Mouse (Mus musculus) heart, postnatal 14 days (tissue): ENCODE results near the gene Atp6v0d1. TPM values are rescaled to one million over a fixed set of nuclear protein-coding genes. Genes with fewer than 3 reads are reported as not detected.
"Not testable (repeated sequence)": the region's sequence is repeated elsewhere in the genome, so short reads cannot be mapped to it uniquely, and the experiment has no call there.

ENCODE experiments used
- DNase-seq, 2 experiments: peaks; one replicate each; pipeline ENCODE4 v3.0.0; 2021 to 2022
- intact Hi-C: fragments of 180-260 bp; cut with DNase I; formaldehyde crosslinking; loops from one replicate; pipeline ENCODE4 v1.15.1; 2025
- long read RNA-seq, 2 experiments: library from polyadenylated mRNA; stranded (forward); transcript quantifications; one replicate each; pipeline ENCODE4 v2.0.0; 2021
- total RNA-seq, 2 experiments: library from RNA; stranded (reverse); gene quantifications; 2 replicates each; pipeline ENCODE4 v1.2.3; 2021

Atp6v0d1 gene
- 10 to 100 TPM; 57.2 to 57.8 TPM for total RNA-seq
- long read RNA-seq, experiment 1, transcript Atp6v0d1-201 (8 exons, 1,629 nt): major isoform, 66 of 69 reads
- long read RNA-seq, experiment 1, partial matches to known transcripts: 3 of 69 reads
- long read RNA-seq, experiment 1, other reads (novel, unspliced or antisense): 0 of 69 reads
- long read RNA-seq, experiment 2, transcript Atp6v0d1-201 (8 exons, 1,629 nt): major isoform, 51 of 55 reads
- long read RNA-seq, experiment 2, partial matches to known transcripts: 3 of 55 reads
- long read RNA-seq, experiment 2, other reads (novel, unspliced or antisense): 1 of 55 reads

DNA sequence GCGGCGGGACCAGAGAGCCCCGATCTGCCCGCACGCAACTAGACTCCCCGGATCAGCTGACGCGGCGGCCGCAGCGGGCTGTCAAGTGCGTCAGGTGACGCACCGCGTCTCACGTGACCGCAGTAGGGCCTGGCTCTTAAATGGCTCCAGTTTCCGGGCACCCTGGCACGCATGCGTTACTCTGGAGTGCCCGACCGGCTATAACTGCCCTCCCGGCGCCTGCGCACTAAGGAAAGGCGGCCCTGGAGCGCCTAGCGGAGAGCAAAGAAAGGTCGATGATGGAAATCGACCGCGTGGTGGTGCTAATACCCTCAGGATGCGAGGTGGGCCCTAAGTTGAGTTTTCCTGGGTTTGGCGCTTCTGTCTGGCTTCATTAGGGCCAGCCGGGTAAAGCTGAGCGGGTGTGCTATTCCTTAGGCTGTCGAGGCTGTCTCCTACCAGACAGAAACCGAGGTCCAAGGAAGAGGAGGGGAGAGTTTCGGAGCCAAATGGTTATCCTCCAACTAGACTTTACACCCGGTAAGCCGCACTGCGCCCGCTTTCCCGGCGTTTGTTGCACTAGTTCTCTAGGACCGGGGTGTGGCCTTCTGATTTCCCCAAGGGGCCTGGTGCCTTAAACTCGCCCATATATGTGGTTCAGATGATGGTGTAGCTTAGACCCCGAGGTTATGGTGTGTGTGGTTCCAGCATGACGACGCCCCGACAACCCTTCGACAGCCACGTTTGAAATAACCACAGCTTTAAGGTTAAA is at the start of gene Atp6v0d1:
Gene Atp6v0d1, minus strand, starts transcription at position 96 of the 751 bp plus-strand sequence.
- DNase-seq: peak; percentile 99
- intact Hi-C loops: loop anchor here (2.0 kb wide), 2 partner anchors 29 to 119 kb away; no protein-coding TSS in a partner anchor

DNA sequence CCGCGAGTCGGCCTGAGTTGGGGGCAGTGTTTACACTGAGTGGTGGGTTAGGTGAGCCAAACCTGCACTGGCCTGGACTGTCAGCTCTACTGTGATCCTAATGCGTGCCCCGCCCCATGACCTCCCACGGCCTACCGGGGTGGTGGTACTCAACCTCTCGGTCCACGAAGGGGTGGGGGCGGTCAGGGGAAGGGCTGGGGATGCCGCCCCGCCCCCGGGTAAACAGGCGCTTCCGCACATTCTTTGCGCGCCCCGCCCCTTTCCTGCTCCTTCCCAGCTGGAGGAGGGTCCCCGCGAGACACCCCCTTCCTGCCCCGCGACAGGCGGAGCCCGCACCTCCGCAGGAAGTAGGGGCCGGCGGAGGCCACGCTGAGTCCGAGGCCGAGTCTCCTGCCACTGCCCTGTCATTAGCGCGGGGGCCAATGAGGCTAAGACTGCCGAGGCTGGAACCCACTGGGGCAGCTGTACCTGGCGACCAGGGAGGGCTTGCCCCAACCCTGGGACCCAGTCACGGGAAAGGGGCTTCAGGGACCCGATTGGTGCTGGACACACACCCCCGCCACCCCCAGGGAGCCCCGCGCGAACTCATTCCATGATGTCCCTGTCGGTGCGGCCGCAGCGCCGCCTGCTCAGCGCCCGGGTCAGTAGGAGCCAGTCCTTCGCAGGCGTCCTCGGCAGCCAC is 48.1 kb upstream of the Atp6v0d1 start:
- intact Hi-C loops: no loop called here
- DNase-seq: peak; percentile 85 to 86

DNA sequence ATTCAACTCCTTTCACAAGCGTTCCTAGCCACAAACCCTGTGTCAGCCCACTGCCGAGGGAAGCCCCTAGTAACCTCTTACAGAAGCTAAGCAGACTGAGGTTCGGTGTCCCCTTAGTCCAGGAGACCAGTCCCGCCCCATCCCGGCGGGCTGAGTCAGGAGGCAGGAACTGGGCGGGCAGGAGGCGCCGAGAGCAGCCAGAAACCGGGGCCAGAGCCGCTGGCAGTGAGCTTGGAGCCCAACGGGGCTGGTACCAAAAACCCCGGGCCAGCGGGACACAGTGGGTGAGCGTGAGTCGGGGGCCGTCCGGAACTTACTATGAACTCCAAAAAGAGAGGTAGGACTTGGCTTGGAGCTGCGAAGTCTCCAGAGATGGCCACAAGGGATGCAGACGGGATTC is 47.2 kb upstream of the Atp6v0d1 start:
- intact Hi-C loops: no loop called here
- DNase-seq: peak; percentile 69 to 73

DNA sequence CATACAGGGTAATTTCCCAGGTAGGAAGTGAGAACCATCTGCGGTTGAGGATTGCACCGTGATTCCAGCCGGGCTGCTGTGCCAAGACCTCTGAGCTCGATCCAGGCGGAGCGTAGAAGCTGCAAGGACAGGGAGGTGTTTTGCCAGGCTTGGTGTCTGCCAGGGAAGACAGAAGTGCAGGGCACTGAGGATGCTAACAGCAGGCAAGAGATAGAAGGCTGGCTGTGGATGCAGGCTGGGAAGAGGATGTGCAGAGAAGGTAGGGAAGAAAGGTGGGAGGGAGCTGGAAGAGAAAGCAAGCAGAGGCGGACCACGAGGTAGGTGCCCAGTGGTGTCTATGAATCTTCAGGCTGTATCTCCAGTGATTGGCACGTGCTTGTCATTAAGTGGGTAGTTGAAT is 46.0 kb upstream of the Atp6v0d1 start:
- intact Hi-C loops: no loop called here
- DNase-seq: no peak

DNA sequence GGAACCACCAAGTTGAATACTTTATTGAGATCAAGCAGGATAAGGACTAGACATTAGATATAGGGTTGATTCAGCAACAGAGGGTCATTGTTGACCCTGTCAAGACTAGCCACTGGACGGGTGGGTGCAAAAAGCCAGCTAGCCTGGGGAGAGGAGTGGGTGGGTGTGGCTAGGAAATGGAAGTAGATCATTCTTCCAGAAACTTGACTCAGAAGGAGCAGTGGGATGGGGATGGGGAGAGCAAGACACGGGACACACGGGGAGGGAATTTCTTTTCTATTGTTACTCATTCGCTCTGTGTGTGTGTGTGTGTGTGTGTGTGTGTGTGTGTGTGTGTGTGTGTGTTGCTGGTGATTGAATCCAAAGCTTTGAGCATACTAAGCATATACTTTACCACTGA is 43.9 kb upstream of the Atp6v0d1 start:
- intact Hi-C loops: no loop called here
- DNase-seq: no peak

DNA sequence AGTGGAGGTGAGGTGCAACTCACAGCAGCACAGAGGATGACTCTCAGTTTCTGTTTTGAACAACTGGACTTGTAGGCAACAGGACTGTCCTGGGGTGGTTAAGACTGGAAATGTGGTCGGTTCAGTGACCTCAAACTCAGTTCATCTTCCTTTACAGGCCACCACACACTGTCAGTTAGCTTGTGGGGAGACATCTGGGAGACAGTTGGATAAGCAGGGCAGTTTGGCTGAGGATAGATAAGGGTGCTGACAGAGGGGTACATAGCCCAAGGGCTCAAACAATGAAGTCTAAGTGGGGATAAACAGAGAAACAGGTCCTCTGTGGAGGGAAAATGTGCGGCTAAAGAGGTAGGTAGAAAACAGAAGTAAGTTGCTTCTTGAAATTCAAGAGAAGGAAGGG is 43.5 kb upstream of the Atp6v0d1 start:
- intact Hi-C loops: no loop called here
- no peak for DNase-seq

DNA sequence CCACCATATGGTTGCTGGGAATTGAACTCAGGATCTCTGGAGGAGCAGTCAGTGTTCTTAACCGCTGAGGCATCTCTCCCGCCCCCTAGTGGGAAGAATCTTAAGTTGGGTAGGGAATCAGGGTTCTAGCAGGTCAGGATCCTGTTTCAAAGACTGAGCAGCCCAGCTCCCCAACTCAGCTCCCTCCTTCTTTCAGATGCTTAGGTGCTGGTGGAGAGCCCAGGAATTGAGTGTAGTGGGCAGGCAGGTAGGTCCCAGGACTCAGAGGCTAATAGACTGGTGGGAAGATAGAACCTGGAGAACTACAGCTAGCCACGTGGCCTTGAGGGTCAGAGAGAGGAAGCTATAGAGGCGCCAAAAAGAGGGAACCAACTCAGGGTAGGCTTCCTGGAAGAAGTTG is 41.8 kb upstream of the Atp6v0d1 start:
- no peak for DNase-seq
- intact Hi-C loops: no loop called here

DNA sequence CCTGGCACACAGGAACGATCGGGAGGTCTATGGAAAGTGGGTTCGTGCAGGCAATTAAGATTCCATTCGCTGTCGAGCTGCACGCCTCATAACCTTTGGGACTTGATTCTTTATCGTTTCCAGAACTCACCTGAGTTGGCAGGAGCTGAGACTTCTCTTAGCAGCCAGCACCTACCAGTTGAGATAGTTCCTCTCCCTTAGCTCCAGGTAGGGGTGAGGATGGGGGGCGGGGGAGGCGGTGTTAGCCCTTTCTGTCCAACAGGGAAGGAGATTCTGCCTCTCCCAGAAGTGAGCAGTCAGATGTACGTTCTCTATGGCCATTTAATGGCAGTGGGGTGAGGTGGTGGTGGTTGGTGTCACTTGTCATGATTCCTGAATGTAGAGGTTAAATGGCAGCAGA is 41.2 kb upstream of the Atp6v0d1 start:
- no peak for DNase-seq
- intact Hi-C loops: no loop called here

DNA sequence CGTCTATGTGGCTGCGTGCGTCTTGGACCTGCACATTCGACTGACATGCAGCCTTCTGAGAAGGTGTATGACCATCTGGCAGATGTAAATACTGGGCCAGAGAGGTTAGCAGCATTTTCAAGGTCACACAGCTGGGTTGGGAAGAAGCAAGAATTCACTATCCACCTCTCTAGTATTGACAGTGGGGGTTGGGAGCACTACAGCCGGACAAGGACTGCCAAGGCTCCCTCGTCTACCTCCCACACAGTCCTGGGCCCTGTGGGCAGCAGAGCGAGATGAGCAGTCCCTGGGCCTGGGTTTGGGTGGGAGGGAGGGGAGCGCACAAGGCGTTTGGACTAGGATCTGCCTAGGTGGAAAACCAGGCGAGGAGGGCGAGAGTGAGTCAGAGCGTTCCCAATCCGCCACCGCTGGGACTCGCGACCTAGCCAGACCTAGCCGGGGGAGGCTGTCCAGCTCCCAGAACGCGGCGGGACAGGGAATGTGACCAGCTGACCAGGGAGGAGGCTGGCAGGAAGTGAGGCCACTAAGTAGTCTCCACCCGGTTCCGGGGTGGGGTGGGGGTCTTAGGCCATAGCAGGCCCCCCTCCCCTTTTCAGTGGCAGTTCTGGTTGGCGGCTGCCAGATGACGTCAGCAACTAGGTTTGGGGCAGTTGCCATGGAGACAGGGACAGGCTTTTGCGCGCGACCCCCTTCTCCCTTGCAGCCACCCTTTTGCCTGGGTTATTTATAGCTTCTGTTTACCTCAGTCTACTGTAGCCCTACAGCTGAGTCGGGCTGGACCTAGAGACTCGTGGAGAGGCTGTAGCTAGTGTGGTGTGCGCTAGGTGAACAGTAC is 40.6 kb upstream of the Atp6v0d1 start:
- intact Hi-C loops: no loop called here
- DNase-seq: peak; percentile 86 to 87

DNA sequence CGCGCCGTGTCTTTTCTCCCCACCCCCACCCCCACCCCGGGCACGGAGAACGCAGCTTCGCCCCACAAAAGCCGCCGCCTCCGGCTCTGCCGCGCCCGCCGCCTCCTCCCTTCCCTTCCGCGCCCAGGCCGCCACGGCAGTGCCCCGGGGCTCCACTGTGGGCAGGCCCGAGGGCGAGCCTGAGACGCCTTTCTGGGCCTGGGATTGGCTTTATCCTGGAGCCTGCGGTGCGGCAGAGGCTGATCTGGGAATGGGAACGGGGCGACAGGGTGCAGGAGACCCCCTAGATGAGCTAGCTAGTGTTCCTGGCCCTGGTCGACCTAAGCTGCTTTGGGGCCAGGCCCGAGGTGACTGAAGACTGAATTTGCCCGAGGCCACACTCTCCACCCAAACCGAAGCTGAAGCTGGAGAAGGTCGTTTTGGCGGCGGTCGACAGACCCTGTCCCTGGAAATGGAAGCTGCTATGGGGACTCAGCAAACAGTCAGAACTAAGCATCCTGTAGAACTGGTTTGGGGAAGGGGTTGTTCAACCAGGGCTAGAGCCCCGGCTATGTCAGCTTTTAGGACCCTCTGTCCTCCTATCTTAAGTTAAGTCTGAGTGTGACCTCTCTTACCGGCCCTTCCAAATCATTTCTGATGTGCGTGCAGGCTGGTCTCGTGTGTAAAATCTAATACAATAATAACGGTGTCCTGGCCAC is 39.8 kb upstream of the Atp6v0d1 start:
- peak in 1 of 2 experiments; percentile 64 for DNase-seq
- intact Hi-C loops: no loop called here

DNA sequence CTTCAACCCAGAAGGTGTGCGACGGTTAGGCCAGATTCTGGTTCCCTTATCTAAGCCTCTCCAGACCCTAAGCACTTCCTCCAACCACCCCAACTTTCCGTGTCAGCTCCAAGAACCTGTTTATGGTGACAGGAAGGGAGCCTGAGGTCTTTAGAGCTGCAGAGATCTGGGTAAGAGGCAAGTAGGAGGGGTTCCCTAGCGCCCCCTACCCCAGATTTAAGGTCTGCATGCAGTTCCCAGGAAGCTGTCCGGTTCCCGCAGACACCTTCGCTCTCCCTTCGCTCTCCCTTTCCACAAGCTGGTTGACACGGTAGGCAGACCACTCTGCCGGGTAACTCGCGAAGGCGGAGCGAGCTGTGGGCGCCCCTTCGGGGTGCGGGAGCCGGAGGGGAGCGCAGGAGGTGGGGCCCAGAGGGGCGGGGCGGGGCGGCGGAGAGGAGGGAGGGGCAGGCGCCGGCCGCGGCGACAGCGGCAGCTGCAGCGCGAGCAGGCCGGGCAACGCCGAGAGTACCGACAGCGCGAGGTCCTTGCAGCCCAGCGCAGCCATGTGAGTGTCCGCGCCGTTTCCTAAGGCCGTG is 39.0 kb upstream of the Atp6v0d1 start, which contains the start of gene Ripor1:
Gene Ripor1, plus strand, starts transcription at position 452 of the 578 bp plus-strand sequence.
- DNase-seq: peak; percentile 83 to 86
- intact Hi-C loops: no loop called here

DNA sequence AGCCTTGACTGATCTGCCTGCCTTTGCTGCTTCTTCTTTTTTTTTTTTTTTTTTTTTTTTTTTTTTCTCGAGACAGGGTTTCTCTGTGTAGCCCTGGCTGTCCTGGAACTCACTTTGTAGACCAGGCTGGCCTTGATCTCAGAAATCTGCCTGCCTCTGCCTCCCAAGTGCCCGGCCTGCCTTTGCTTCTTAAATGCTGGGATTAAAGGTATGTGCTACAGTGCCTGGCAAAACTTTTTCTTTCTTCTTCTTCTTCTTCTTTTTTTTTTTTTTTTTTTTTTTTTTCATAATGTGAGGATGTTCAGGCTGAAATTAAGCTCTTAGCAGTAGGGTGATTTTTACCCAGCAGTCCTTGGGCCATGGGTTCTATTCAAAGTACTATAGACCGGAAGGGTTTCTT is 36.7 kb upstream of the Atp6v0d1 start:
- DNase-seq, intact Hi-C loops: not testable (repeated sequence)

DNA sequence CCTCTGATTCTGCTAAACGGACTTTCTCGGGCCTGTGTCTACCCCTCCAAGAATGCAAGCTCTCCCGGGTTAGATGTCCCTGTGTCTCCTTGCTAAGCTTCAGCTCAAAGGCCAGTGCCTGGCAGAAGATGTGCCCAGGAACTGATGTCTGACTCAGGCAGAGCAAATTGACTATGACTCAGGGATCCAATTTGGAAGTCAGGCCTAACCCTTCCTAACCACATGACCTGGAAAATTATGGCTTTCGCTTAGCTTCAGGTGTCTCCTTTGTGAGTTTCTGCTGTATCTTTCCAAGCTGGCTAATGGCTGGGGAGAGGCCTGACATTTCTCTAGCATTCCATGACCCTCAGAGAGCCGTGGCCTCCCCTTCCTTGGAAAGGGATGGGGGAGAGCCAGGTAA is 35.5 kb upstream of the Atp6v0d1 start:
- no peak for DNase-seq
- intact Hi-C loops: no loop called here

DNA sequence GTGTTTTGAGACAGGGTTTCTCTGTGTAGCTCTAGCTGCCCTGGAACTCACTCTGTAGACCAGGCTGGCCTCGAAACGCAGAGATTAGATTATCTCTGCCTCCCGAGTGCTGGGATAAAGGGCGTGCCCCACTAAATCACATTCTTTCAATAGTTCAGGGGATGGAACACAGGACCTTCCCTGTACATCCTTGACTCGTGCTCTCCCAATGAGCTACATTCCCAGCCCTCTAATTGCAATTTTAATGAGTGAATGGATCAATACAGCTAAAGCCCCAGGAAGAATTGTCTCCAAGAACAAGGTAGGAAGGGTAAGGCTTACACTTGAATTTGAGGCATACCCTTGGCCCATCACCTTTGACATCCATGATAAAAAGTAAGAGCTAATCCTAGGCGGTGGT is 32.9 kb upstream of the Atp6v0d1 start:
- intact Hi-C loops: no loop called here
- DNase-seq: no peak

DNA sequence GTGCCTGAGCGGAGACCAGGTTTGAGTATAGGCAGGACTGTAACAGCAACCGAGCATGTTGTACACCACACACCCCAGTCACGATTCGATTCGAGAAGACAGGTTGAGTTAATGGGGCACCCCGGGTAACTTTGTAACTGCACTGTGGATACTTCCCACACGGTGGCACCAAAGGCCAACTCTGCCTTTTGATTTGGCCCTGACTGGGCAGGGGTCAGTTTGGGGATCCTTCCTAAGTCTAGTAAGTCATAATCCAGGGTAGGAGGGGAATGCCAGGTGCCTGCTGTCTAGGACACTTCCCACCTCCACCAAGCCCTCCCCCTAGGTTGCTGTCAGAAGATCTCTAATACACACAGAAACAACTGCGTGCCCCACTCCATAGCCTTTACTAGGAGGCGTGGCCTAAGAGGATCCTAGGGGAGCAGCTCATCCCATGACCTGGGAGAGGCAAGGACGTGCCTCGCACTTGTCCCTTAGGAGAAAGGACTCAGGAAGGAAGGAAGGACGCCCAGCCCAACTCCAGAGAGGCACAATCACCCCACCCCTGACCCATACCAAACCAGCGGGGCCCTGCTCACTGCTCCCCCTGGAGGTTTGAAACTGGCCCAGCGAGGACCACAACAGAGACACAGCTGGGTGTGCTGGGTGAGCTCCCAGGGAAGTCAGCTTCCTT is 30.7 kb upstream of the Atp6v0d1 start:
- intact Hi-C loops: no loop called here
- DNase-seq: peak; percentile 78 to 83

DNA sequence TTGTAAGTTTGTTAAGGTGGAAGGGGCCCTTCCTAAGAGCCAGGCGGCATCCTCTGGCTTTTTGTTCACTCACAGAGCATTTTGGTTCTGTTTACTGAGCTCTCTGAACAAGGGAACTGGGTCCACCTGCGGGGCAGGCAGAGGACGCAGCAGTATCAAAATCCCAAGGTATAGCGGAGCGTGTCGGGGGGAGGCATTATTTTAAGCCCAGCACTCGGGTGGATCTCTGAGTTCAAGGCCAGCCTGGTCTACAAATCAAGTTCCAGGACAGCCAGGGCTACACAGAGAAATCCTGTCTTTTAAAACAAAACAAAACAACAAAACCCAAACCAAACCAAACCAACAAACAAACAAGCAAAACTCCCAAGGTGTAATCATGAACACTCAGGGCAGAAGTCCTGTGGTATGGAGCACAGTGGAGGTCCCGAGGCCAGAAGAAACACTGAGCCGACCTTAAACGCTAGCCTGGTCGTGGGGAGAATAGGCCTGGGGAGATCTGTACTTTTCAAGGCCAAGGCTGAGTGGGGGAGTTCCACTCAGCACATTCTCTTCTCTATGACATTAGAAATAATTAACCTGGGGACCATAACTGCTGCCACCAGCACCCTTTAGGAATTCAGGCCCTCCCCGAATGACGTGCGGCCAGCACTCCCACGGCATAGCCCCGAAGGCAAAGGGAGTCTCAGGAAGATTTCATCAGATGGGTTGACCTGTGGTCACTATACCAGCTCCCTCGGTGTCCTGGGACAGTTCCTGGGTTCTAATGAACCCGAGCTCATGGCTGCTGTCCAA is 28.8 kb upstream of the Atp6v0d1 start:
- intact Hi-C loops: loop anchor here (2.0 kb wide), 1 partner anchor 28 kb away; the partner anchor contains the start of gene Atp6v0d1
- DNase-seq: no peak

DNA sequence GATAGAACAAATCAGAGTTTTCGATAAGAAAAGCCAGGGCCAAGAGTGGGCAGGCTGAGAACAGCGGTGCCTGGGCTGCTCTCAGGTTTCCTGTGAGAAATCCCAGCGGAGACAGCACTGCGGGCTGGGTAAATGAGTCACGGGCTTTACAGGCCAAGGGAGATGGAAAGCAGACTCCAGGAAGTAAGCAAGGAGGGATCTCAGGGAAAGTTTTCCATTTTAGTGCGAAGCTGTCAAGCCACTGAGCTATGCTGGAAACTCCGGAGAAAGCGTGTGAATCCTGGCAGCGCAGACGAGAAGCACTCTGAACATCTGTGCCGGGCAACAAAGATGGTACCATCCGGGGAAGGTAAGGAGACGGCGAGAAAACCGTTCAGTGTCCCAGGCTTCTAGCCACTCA is 28.0 kb upstream of the Atp6v0d1 start:
- intact Hi-C loops: loop anchor here (2.0 kb wide), 1 partner anchor 27 kb away; the partner anchor contains the start of gene Atp6v0d1

DNA sequence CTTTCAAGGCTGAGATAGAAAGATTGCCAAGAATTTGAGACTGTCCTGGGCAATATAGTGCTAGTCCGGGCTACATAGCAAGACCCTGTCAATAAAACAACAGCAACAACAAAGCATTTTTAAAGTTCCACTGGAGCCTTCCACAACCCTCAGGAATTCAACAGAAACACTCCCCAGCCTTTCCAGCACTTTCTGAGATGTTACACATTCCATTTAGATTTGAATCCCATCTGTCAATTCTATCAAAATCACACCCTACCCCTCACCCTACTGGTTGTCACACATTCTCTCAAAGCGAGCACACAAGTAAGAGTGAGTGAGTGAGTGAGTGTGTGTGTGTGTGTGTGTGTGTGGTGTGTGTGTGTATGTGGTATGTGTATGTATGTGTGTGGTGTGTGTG is 26.6 kb upstream of the Atp6v0d1 start:
- no peak for DNase-seq
- intact Hi-C loops: no loop called here

More for the DNA sequence above, 28.0 kb upstream of the Atp6v0d1 start:
- DNase-seq: peak; percentile 53 to 57
